Mouse (Mus musculus) brown adipose tissue, adult 24 weeks (tissue): ENCODE data around the gene Pds5a. TPM values are rescaled to one million over a fixed set of nuclear protein-coding genes. Genes with fewer than 3 reads are reported as not detected.
"Not testable (repeated sequence)": the region's sequence is repeated elsewhere in the genome, so short reads cannot be mapped to it uniquely, and the experiment has no call there.

Experiments used
- H3K27ac ChIP-seq: fragments of 200-500 bp; replicated peaks from 2 replicates; pipeline ENCODE4 v1.5.1; 2012; ENCODE audit warnings: low read depth, mild to moderate bottlenecking, low read length
- H3K4me1 ChIP-seq: fragments of 200-500 bp; 2 replicates; pipeline ENCODE4 v1.6.1; 2012; ENCODE audit warnings: low read length, mixed read lengths; ENCODE audit not compliant: control insufficient read depth, insufficient read depth, insufficient read length
- H3K4me3 ChIP-seq: fragments of 200-500 bp; 2 replicates; pipeline ENCODE4 v1.5.1; 2012; ENCODE audit warnings: low read depth, mild to moderate bottlenecking, low read length, moderate library complexity; ENCODE audit not compliant: insufficient read depth
- polyA plus RNA-seq: library from polyadenylated mRNA; stranded (reverse); fragments of >200 nt; gene quantifications from 2 replicates; pipeline ENCODE4 v1.2.4, GENCODE M21; 2012; ENCODE audit not compliant: missing spikeins, insufficient read depth, insufficient read length

The Pds5a gene
- polyA plus RNA-seq, 1 experiment, result 45.3 TPM

- Histone ChIP-seq H3K27ac (no peak overlapping the region), H3K4me1 (no peaks in the 10 kb centered on the region), H3K4me3 (no peak overlapping the region)
Measured at GRCm38 (mm10) chr5:65704765-65705678, 6.9 kb upstream of the Pds5a start.

- Histone ChIP-seq H3K4me3 (no peak overlapping the region), H3K4me1 (peaks cover 3% of the 10 kb centered on the region; the same call in 1 of the 2 replicates), H3K27ac (no peak overlapping the region)
Measured at GRCm38 (mm10) chr5:65703261-65703660, 5.2 kb upstream of the Pds5a start.

- Histone ChIP-seq H3K4me1 (peaks cover 6% of the 10 kb centered on the region; the same call in 1 of the 2 replicates), H3K27ac (no peak overlapping the region), H3K4me3 (no peak overlapping the region)
Measured at GRCm38 (mm10) chr5:65700102-65700501, 2.0 kb upstream of the Pds5a start.

- Histone ChIP-seq H3K4me3 (peak overlapping the region; percentile 93), H3K4me1 (peaks cover 6% of the 10 kb centered on the region; the same call in 1 of the 2 replicates), H3K27ac (peak overlapping the region; percentile 78; the same call in 1 of the 2 replicates)
Measured at GRCm38 (mm10) chr5:65699146-65699545, 1.1 kb upstream of the Pds5a start.

GRCm38 (mm10) chr5:65698759-65699136, 675 bp upstream of the Pds5a start:
- Histone ChIP-seq H3K4me3 (peak overlapping the region; percentile 93), H3K4me1 (peaks cover 6% of the 10 kb centered on the region; the same call in 1 of the 2 replicates), H3K27ac (peak overlapping the region; percentile 78)

GRCm38 (mm10) chr5:65697486-65697835, 612 bp downstream of the Pds5a start:
- Histone ChIP-seq H3K4me3 (peak overlapping the region; percentile 93), H3K27ac (peak overlapping the region; percentile 66), H3K4me1 (peaks cover 6% of the 10 kb centered on the region; the same call in 1 of the 2 replicates)

- H3K4me1 ChIP-seq, result peaks cover 6% of the 10 kb centered on the region; the same call in 1 of the 2 replicates
- H3K27ac ChIP-seq, result peak overlapping the region; percentile 70
- H3K4me3 ChIP-seq, result peak overlapping the region; percentile 93
Measured at GRCm38 (mm10) chr5:65696821-65697485, 1.1 kb downstream of the Pds5a start.

GRCm38 (mm10) chr5:65694076-65694475, 4.0 kb downstream of the Pds5a start:
- not testable (repeated sequence) for H3K4me1 ChIP-seq, H3K27ac ChIP-seq, H3K4me3 ChIP-seq

GRCm38 (mm10) chr5:65693018-65693417, 5.1 kb downstream of the Pds5a start:
- peaks cover 2% of the 10 kb centered on the region for H3K4me1 ChIP-seq
- no peak overlapping the region for H3K4me3 ChIP-seq
- no peak overlapping the region for H3K27ac ChIP-seq

GRCm38 (mm10) chr5:65688806-65689205, 9.3 kb downstream of the Pds5a start:
- no peak overlapping the region for H3K27ac ChIP-seq

GRCm38 (mm10) chr5:65686806-65687205, 11.3 kb downstream of the Pds5a start:
- no peak overlapping the region for H3K4me3 ChIP-seq
- H3K4me1 ChIP-seq, result no peaks in the 10 kb centered on the region; the same call in 1 of the 2 replicates
- no peak overlapping the region for H3K27ac ChIP-seq

More at GRCm38 (mm10) chr5:65688806-65689205, 9.3 kb downstream of the Pds5a start:
- H3K4me3 ChIP-seq, result no peak overlapping the region
- no peaks in the 10 kb centered on the region; the same call in 1 of the 2 replicates for H3K4me1 ChIP-seq

- Histone ChIP-seq H3K4me3 (no peak overlapping the region), H3K27ac (no peak overlapping the region), H3K4me1 (no peaks in the 10 kb centered on the region; the same call in 1 of the 2 replicates)
Measured at GRCm38 (mm10) chr5:65678826-65679225, 19.2 kb downstream of the Pds5a start.

- no peak overlapping the region for H3K27ac ChIP-seq
Measured at GRCm38 (mm10) chr5:65672162-65672561, 25.9 kb downstream of the Pds5a start.

GRCm38 (mm10) chr5:65667644-65668043, 30.4 kb downstream of the Pds5a start:
- Histone ChIP-seq H3K4me3 (no peak overlapping the region), H3K27ac (no peak overlapping the region; the same call in 1 of the 2 replicates), H3K4me1 (0 out of 2 replicates have a peak, but pooled peaks cover 2% of the 10 kb centered on the region)

More at GRCm38 (mm10) chr5:65672162-65672561, 25.9 kb downstream of the Pds5a start:
- H3K4me1 ChIP-seq, result peaks cover 2% of the 10 kb centered on the region; the same call in 1 of the 2 replicates
- H3K4me3 ChIP-seq, result no peak overlapping the region

- Histone ChIP-seq H3K4me1 (0 out of 2 replicates have a peak, but pooled peaks cover 2% of the 10 kb centered on the region), H3K4me3 (no peak overlapping the region), H3K27ac (no peak overlapping the region)
Measured at GRCm38 (mm10) chr5:65665370-65665769, 32.7 kb downstream of the Pds5a start.
